Mouse (Mus musculus) liver, postnatal 0 days (tissue): ENCODE measurements around the gene Timmdc1. TPM values are rescaled to one million over a fixed set of nuclear protein-coding genes. Genes with fewer than 3 reads are reported as not detected.

Experiments
- ATAC-seq: fragments of 200-750 bp; cut with Nextera tagmentation; 2 replicates; pipeline ENCODE4 v1.8.0; 2017; ENCODE audit warnings: mild to moderate bottlenecking, moderate library complexity
- DNase-seq: peaks from one replicate; pipeline ENCODE4 v3.0.0-alpha.2; 2016
- H3K27ac ChIP-seq: fragments of 300-500 bp; sonication (generic); 2 replicates; pipeline ENCODE4 v1.5.1; 2014; ENCODE audit warnings: antibody characterized with exemption, moderate library complexity, mild to moderate bottlenecking, low read depth
- H3K27me3 ChIP-seq: fragments of 300-500 bp; sonication (generic); 2 replicates; pipeline ENCODE4 v1.6.1; 2014; ENCODE audit warnings: low read length, control low read depth, mixed read lengths; ENCODE audit not compliant: insufficient read depth
- H3K36me3 ChIP-seq: fragments of 300-500 bp; sonication (generic); replicated peaks from 2 replicates; pipeline ENCODE4 v1.6.1; 2014; ENCODE audit warnings: mild to moderate bottlenecking, control low read depth, low read length, moderate library complexity, mixed read lengths; ENCODE audit not compliant: insufficient read depth
- H3K4me1 ChIP-seq: fragments of 300-500 bp; sonication (generic); 2 replicates; pipeline ENCODE4 v1.6.1; 2014; ENCODE audit warnings: antibody characterized with exemption, mild to moderate bottlenecking, control low read depth; ENCODE audit not compliant: insufficient read depth
- H3K4me2 ChIP-seq: fragments of 300-500 bp; sonication (generic); 2 replicates; pipeline ENCODE4 v1.6.1; 2014; ENCODE audit warnings: low read depth, mild to moderate bottlenecking, low read length, moderate library complexity, mixed read lengths
- H3K4me3 ChIP-seq: fragments of 300-500 bp; sonication (generic); 2 replicates; pipeline ENCODE4 v1.5.1; 2014; ENCODE audit warnings: low read depth, low read length
- H3K9ac ChIP-seq: fragments of 300-500 bp; sonication (generic); replicated peaks from 2 replicates; pipeline ENCODE4 v1.6.1; 2014; ENCODE audit warnings: mild to moderate bottlenecking, moderate library complexity
- H3K9me3 ChIP-seq: fragments of 300-500 bp; sonication (generic); 2 replicates; pipeline ENCODE4 v1.6.1; 2016; ENCODE audit warnings: mild to moderate bottlenecking, control low read depth, low read length, mixed read lengths
- CTCF ChIP-seq: sonication (generic); IDR thresholded peaks from 2 replicates; pipeline ENCODE4 v1.5.1; 2016; ENCODE audit warnings: antibody characterized with exemption, low read depth
- EP300 ChIP-seq: IDR thresholded peaks from 2 replicates; pipeline ENCODE4 v1.6.1; 2016; ENCODE audit warnings: antibody characterized with exemption, low read depth, mild to moderate bottlenecking
- WGBS: fragments of 180-500 bp; shearing (Covaris S2); extraction: QIAGEN DNeasy Blood & Tissue Kit; methylation state at CpG from one replicate; pipeline ENCODE4 v1.1.7; 2014; ENCODE audit not compliant: insufficient replicate concordance; 5-methylcytosine and 5-hydroxymethylcytosine counted together
- polyA plus RNA-seq: library from polyadenylated mRNA; unstranded; fragments of >200 nt; fragmentation: Nextera tagmentation; extraction: Ambion mirVana; gene quantifications from 2 replicates; pipeline ENCODE4 v1.2.1, GENCODE M21; 2015

Timmdc1 gene
- polyA plus RNA-seq, 1 experiment from 2014 or later: 17.0 TPM

DNA sequence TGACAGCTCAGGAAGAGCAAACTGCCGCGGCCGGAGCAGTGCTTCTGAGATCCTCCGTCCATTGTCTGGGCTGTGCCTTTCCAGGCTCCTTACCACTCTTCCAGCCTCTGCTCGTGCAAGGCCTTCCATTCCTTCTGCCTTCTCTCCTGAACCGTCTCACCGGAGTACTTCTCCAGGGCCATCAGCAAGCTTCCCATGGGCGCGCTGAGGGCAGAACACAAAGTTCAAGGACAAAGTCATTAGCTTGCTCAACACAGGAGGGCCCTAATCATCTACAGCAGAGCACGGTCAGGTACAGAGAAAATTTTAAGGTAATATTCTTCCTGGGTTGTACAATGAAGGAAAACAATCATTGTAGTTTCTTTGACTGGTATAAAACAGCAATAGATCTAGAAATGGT lies 20.0 kb downstream of the Timmdc1 start:
- ATAC-seq: no peak
- Histone ChIP-seq H3K4me2 (no peak overlapping the region), H3K9me3 (no peaks in the 10 kb centered on the region), H3K9ac (no peak overlapping the region), H3K27ac (no peak overlapping the region), H3K27me3 (no peaks in the 10 kb centered on the region), H3K4me1 (no peaks in the 10 kb centered on the region), H3K4me3 (no peak overlapping the region), H3K36me3 (peaks cover 48% of the 10 kb centered on the region)
- TF ChIP-seq EP300 (no peak), CTCF (no peak)
- WGBS: 78% methylated on average over 10 of the region's 10 CpGs
- no peak for DNase-seq

- no peaks in the 10 kb centered on the region for H3K4me1 ChIP-seq
- no peaks in the 10 kb centered on the region for H3K9me3 ChIP-seq
- H3K36me3 ChIP-seq: peaks cover 21% of the 10 kb centered on the region
- WGBS: 82% methylated on average over 7 of the region's 7 CpGs
- no peak overlapping the region for H3K4me3 ChIP-seq
- H3K27me3 ChIP-seq: no peaks in the 10 kb centered on the region
- no peak overlapping the region for H3K4me2 ChIP-seq
- DNase-seq: no peak
- TF ChIP-seq EP300 (no peak), CTCF (no peak)
- H3K27ac ChIP-seq: no peak overlapping the region
- no peak overlapping the region for H3K9ac ChIP-seq
- ATAC-seq: no peak
Observed at GRCm38 (mm10) chr16:38496604-38497140, 25.8 kb downstream of the Timmdc1 start.

DNA sequence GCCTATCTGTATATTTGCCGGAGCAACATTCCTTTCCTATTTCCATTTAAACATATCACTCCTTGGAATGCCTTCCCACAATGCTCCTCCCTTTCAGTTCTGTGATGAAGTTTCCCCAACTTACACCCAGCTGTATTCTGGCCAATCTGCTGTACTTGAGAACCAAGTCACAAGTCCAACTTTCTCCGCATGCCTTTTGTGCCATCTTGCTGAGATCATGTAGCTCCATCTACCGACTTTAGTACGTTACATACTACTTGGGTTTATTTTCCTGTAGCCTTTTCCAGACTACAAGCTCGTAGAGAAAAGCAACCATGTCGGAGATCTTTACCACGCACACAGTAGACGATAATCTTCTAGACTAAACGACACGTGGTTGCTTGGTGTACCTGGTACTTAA lies 28.6 kb downstream of the Timmdc1 start:
- Histone ChIP-seq H3K36me3 (peaks cover 11% of the 10 kb centered on the region; the same call in 1 of the 2 replicates), H3K4me3 (no peak overlapping the region), H3K9me3 (no peaks in the 10 kb centered on the region), H3K27ac (no peak overlapping the region), H3K4me1 (no peaks in the 10 kb centered on the region), H3K27me3 (no peaks in the 10 kb centered on the region), H3K9ac (no peak overlapping the region), H3K4me2 (no peak overlapping the region)
- TF ChIP-seq CTCF (peak; percentile 28; the same call in 1 of the 2 replicates), EP300 (no peak)
- ATAC-seq (no peak), DNase-seq (no peak)
- WGBS: 76% methylated on average over 10 of the region's 10 CpGs

DNA sequence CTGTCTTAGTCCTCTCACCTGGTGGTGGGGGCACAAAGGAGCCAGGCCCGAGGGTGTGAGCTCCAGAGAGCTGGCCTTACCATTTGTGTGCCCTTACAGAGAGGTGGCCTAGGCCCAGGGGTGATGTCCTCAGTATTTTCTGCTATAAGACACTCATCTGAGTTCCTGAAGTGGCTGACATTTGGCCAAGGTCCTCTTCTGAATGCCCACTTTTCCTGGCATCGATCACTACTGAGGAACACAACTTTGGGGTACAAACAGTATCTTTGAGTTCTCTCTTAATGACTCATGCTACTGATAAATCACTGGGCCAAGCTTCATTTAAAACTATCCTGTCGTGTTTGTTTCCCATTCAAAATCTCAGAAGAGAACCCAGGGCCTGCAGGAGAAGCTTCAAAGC lies 29.9 kb downstream of the Timmdc1 start:
- DNase-seq (no peak), ATAC-seq (no peak)
- no peak overlapping the region for H3K9ac ChIP-seq
- no peak overlapping the region for H3K27ac ChIP-seq
- peaks cover 4% of the 10 kb centered on the region; the same call in 1 of the 2 replicates for H3K36me3 ChIP-seq
- H3K9me3 ChIP-seq: no peaks in the 10 kb centered on the region
- H3K4me2 ChIP-seq: no peak overlapping the region
- H3K4me1 ChIP-seq: no peaks in the 10 kb centered on the region
- 77% methylated on average over 3 of the region's 3 CpGs for WGBS
- TF ChIP-seq EP300 (no peak), CTCF (no peak)
- H3K27me3 ChIP-seq: no peaks in the 10 kb centered on the region
- H3K4me3 ChIP-seq: no peak overlapping the region

GRCm38 (mm10) chr16:38483582-38484309 lies 38.7 kb downstream of the Timmdc1 start:
- TF ChIP-seq EP300: no peak
- TF ChIP-seq CTCF: no peak
- Histone ChIP-seq H3K9ac (no peak overlapping the region; the same call in 1 of the 2 replicates), H3K27ac (no peak overlapping the region), H3K36me3 (no peaks in the 10 kb centered on the region), H3K4me3 (peak overlapping the region; percentile 42), H3K4me2 (peak overlapping the region; percentile 67), H3K9me3 (no peaks in the 10 kb centered on the region), H3K4me1 (peaks cover 10% of the 10 kb centered on the region; the same call in 1 of the 2 replicates), H3K27me3 (peaks cover 9% of the 10 kb centered on the region; the same call in 1 of the 2 replicates)
- 20% methylated on average over 42 of the region's 42 CpGs for WGBS
- ATAC-seq (peak; percentile 21; the same call in 1 of the 2 replicates), DNase-seq (no peak)

DNA sequence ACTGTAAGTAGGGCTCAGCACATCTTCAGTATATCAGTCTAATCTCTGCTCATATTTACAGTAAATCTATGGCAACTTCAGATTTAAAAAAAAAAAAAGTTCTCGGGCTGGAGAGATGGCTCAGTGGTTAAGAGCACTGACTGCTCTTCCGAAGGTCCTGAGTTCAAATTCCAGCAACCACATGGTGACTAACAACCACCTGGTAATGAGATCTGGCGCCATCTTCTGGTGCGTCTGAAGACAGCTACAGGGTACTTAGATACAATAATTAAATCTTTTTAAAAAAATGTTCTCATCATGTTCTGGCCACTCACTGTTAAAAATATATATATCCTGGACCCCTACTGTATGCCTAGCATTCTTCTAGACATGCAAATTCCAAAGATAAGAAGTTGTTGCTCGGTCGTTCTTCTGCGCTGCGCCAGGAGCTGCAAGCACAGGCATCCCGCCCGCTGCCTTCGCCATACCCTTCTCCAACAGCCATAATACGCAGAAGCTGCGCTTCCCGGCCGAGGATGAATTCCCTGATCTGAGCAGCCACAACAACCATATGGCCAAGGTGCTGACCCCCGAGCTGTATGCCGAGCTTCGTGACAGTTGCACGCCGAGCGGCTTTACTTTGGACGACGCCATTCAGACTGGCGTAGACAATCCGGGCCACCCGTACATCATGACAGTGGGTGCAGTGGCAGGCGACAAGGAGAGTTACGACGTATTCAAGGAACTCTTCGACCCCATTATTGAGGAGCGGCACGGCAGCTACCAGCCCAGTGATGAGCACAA lies 39.5 kb downstream of the Timmdc1 start:
- peaks cover 10% of the 10 kb centered on the region; the same call in 1 of the 2 replicates for H3K4me1 ChIP-seq
- no peak overlapping the region; the same call in 1 of the 2 replicates for H3K9ac ChIP-seq
- TF ChIP-seq CTCF (peak; percentile 71), EP300 (no peak)
- H3K36me3 ChIP-seq: no peaks in the 10 kb centered on the region
- H3K27me3 ChIP-seq: peaks cover 9% of the 10 kb centered on the region; the same call in 1 of the 2 replicates
- no peaks in the 10 kb centered on the region for H3K9me3 ChIP-seq
- WGBS: 21% methylated on average over 32 of the region's 32 CpGs
- peak overlapping the region; percentile 67 for H3K4me2 ChIP-seq
- H3K4me3 ChIP-seq: peak overlapping the region; percentile 42
- no peak overlapping the region for H3K27ac ChIP-seq
- DNase-seq: peak; percentile 53
- peak; percentile 17; the same call in 1 of the 2 replicates for ATAC-seq
